Mouse (Mus musculus) NIH3T3 (cell line): ENCODE results near the gene Btnl9.
A peak's percentile ranks its signal among the peaks of the same experiment; 100 is the strongest.
"Not testable (repeated sequence)": the region's sequence is repeated elsewhere in the genome, so short reads cannot be mapped to it uniquely, and the experiment has no call there.

Experiments
- DNase-seq: peaks from one replicate; pipeline ENCODE4 v3.0.0-alpha.2; 2012; ENCODE audit warnings: low read depth

The Btnl9 gene

DNA sequence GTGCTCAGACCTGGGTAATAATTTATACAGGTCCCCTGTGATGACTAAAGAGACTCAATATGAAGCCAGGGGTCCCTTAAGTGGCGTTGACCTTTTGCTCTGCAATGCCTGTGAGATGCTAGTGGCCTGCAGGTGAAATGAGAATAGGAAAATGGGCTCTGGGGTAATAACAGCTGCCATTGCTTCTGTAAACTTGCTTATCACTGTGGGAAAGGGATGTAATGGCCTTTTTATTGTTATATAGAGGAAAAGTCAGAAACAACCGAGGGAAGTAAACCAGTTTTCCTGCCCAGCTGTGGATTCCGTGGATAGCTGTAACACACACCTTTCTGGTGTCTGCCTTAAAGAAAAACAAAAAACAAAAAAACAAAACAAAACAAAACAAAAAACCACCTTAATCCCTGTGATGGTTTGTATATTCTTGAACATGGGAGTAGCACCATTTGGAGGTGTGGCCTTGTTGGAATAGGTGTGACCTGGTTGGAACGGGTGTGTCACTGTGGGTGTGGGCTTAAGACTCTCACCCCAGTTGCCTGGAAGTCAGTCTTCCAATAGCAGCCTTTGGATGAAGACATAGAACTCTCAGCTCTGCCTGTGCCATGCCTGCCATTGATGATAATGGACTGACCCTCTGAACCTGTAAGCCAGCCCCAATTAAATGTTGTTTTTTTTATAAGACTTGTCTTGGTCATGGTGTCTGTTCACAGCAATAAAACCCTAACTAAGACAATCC is 10.7 kb downstream of the Btnl9 start:
- DNase-seq: not testable (repeated sequence)

DNA sequence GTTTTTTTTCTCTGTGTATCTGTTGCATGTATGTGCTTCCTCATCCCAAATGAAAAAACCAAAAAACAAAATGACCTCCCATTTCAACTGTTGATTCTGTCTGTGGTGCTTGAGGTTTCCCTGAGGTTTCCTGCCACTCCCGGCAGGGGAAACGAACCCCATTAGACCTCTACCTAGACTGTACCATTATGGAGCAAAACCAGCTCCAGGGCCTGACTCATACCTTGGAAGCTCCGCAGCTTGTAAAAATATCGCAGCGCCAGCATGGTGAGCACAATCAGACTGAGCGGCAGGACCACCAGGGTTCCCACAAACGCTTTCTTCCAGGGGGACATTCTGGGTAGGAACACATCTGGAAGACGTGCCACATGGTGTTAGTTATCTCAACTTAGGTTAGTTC is 11.6 kb downstream of the Btnl9 start:
- no peak for DNase-seq

DNA sequence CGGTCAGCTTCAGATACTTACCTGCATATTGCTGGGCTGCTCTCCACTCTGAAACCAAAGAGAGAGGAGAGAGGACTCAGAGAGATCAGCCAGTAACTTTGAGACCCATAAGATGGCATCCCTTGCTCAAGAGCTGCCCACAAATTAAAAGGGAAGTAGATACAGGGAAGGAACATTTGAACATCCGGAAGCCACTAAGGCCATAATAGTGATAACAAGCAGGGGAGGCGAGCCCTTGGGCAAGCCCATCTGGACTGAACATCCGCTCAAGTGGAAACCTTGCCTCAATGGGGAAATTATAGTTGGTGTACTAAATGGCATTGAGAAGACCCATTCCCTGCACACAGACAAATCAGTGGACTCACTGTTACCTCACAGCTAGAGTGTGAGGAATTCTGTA is 16.4 kb downstream of the Btnl9 start:
- DNase-seq: no peak

GRCm38 (mm10) chr11:49168839-49169611 is 17.9 kb downstream of the Btnl9 start:
- no peak for DNase-seq

GRCm38 (mm10) chr11:49156821-49157814 is 29.8 kb downstream of the Btnl9 start:
- DNase-seq: no peak

DNA sequence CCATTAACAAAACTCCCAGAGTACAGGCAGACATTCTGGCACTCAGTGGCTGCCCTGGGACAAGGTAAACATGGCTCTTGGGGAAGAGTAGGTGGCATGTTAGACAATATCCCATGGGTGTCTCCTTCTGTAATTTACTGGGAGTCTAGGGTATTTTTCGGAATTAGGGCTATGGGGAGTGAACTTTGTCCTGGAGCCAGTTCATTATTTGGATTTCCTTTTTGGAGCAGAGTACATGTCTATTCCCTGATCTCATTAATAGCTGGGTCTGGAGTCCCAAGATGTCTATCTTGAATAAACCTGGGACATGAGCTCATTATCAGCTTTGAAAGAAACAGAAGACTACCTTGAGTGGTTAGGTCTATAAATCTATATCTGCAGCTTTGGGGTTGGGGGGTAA is 32.9 kb downstream of the Btnl9 start, which contains the start of gene Olfr1394:
Gene Olfr1394, plus strand, starts transcription at position 301 of the 400 bp plus-strand sequence.
- no peak for DNase-seq

- DNase-seq: no peak
Measured at GRCm38 (mm10) chr11:49141974-49142373, 45.0 kb downstream of the Btnl9 start, which contains the start of gene Olfr1395. Gene Olfr1395 (plus strand): TSS chr11:49142274.

- DNase-seq: peak; percentile 6
Measured at GRCm38 (mm10) chr11:49124169-49124568, 62.8 kb downstream of the Btnl9 start.

DNA sequence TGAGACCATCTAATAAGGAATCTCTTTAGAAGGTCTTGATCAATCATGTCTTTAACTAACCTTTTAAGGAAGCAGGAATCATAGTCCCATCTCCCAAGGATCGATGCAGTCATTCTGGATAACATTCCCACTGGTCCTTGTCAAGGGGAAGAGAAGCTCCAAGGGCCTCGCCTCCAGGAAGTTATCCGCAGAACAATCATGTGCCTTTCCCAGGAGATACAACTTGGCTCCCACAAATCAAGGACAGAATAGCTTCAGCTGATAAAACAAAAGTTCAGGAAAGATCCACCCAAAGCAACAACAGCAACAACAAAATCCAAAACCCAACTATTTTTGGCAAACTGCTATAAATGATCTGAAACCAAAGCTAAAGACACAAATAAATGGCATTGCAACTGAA is 67.3 kb downstream of the Btnl9 start:
- no peak for DNase-seq
